Mouse (Mus musculus) gastrocnemius, postnatal 36 days (tissue): Measurements from ENCODE around the gene Mrc2. TPM values are rescaled to one million over a fixed set of nuclear protein-coding genes. Genes with fewer than 3 reads are reported as not detected.
A peak's percentile ranks its signal among the peaks of the same experiment; 100 is the strongest.

ENCODE experiments used
- DNase-seq, 2 experiments: peaks; one replicate each; pipeline ENCODE4 v3.0.0; 2022
- intact Hi-C: fragments of 180-260 bp; cut with DNase I; formaldehyde crosslinking; loops from one replicate; pipeline ENCODE4 v1.15.1; 2025
- long read RNA-seq, 2 experiments: library from polyadenylated mRNA; stranded (forward); transcript quantifications; one replicate each; pipeline ENCODE4 v2.0.0; 2021
- total RNA-seq, 2 experiments: library from RNA; stranded (reverse); gene quantifications; 2 replicates each; pipeline ENCODE4 v1.2.3; 2021

Mrc2 gene
- 10 to 100 TPM; 12.9 to 16.0 TPM for total RNA-seq
- long read RNA-seq, experiment 1, partial matches to known transcripts: 0 of 1 reads
- long read RNA-seq, experiment 1, other reads (novel, unspliced or antisense): 1 of 1 reads
- long read RNA-seq, experiment 2, partial matches to known transcripts: 3 of 4 reads
- long read RNA-seq, experiment 2, other reads (novel, unspliced or antisense): 1 of 4 reads

- intact Hi-C loops: no loop called here
Measured at GRCm38 (mm10) chr11:105292124-105293071, at the start of gene Mrc2. Mrc2 (plus strand) TSS chr11:105292643.

GRCm38 (mm10) chr11:105246369-105246768, 46.1 kb upstream of the Mrc2 start:
- intact Hi-C loops: no loop called here
- DNase-seq: no peak

More at GRCm38 (mm10) chr11:105292124-105293071, at the start of gene Mrc2:
- DNase-seq: peak; percentile 70 to 74

- intact Hi-C loops: no loop called here
- DNase-seq: no peak
Measured at GRCm38 (mm10) chr11:105246785-105247184, 45.7 kb upstream of the Mrc2 start.

- intact Hi-C loops: no loop called here
Measured at GRCm38 (mm10) chr11:105247321-105247720, 45.1 kb upstream of the Mrc2 start.

GRCm38 (mm10) chr11:105259733-105260132, 32.7 kb upstream of the Mrc2 start:
- intact Hi-C loops: no loop called here
- no peak for DNase-seq

More at GRCm38 (mm10) chr11:105247321-105247720, 45.1 kb upstream of the Mrc2 start:
- DNase-seq: no peak

GRCm38 (mm10) chr11:105261116-105261515, 31.3 kb upstream of the Mrc2 start:
- intact Hi-C loops: no loop called here
- no peak for DNase-seq

GRCm38 (mm10) chr11:105261601-105262351, 30.7 kb upstream of the Mrc2 start:
- intact Hi-C loops: no loop called here
- DNase-seq: no peak

GRCm38 (mm10) chr11:105264506-105264905, 27.9 kb upstream of the Mrc2 start:
- DNase-seq: no peak
- intact Hi-C loops: no loop called here

GRCm38 (mm10) chr11:105264988-105265387, 27.5 kb upstream of the Mrc2 start:
- intact Hi-C loops: no loop called here
- DNase-seq: no peak

- intact Hi-C loops: loop anchor here (2.0 to 10.0 kb wide), 3 partner anchors 77 to 645 kb away; no protein-coding TSS in a partner anchor
- peak in 1 of 2 experiments; percentile 43 for DNase-seq
Measured at GRCm38 (mm10) chr11:105270155-105270554, 22.3 kb upstream of the Mrc2 start.

GRCm38 (mm10) chr11:105280456-105280855, 12.0 kb upstream of the Mrc2 start:
- intact Hi-C loops: no loop called here

GRCm38 (mm10) chr11:105281291-105281690, 11.2 kb upstream of the Mrc2 start:
- DNase-seq: peak in 1 of 2 experiments; percentile 21
- intact Hi-C loops: no loop called here

More at GRCm38 (mm10) chr11:105280456-105280855, 12.0 kb upstream of the Mrc2 start:
- DNase-seq: no peak

- intact Hi-C loops: no loop called here
- DNase-seq: no peak
Measured at GRCm38 (mm10) chr11:105281763-105282459, 10.5 kb upstream of the Mrc2 start.

- DNase-seq: peak in 1 of 2 experiments; percentile 53
- intact Hi-C loops: no loop called here
Measured at GRCm38 (mm10) chr11:105282460-105282859, 10.0 kb upstream of the Mrc2 start.

- intact Hi-C loops: no loop called here
- DNase-seq: no peak
Measured at GRCm38 (mm10) chr11:105283016-105283415, 9.4 kb upstream of the Mrc2 start.

- intact Hi-C loops: no loop called here
- DNase-seq: no peak
Measured at GRCm38 (mm10) chr11:105285720-105286119, 6.7 kb upstream of the Mrc2 start.

- intact Hi-C loops: no loop called here
Measured at GRCm38 (mm10) chr11:105289403-105289802, 3.0 kb upstream of the Mrc2 start.

GRCm38 (mm10) chr11:105291681-105292123, 741 bp upstream of the Mrc2 start:
- peak; percentile 35 to 42 for DNase-seq
- intact Hi-C loops: no loop called here

More at GRCm38 (mm10) chr11:105289403-105289802, 3.0 kb upstream of the Mrc2 start:
- no peak for DNase-seq

- peak; percentile 54 to 70 for DNase-seq
- intact Hi-C loops: no loop called here
Measured at GRCm38 (mm10) chr11:105293101-105293581, 698 bp downstream of the Mrc2 start.
